Mouse (Mus musculus) stomach, postnatal 0 days (tissue): Measurements from ENCODE around the gene Hist1h4a.

Experiments used
- CTCF ChIP-seq: IDR thresholded peaks from 2 replicates; pipeline ENCODE4 v1.5.1; 2016; ENCODE audit warnings: antibody characterized with exemption, low read depth, mild to moderate bottlenecking, moderate library complexity
- EP300 ChIP-seq: optimal IDR thresholded peaks from 2 replicates; pipeline ENCODE3; 2016; ENCODE audit warnings: antibody characterized with exemption

- TF ChIP-seq CTCF (no peak), EP300 (no peak)
Observed at GRCm38 (mm10) chr13:23747081-23747891, 13.7 kb downstream of the Hist1h4a start.
